Mouse (Mus musculus) lung, postnatal 0 days (tissue): ENCODE results near the gene Dlx1. TPM values are rescaled to one million over a fixed set of nuclear protein-coding genes. Genes with fewer than 3 reads are reported as not detected.

Source experiments
- ATAC-seq: fragments of 200-750 bp; cut with Nextera tagmentation; 2 replicates; pipeline ENCODE4 v1.8.0; 2017; ENCODE audit warnings: moderate library complexity
- DNase-seq: peaks from one replicate; pipeline ENCODE4 v3.0.0-alpha.2; 2016; ENCODE audit warnings: low spot score
- H3K27ac ChIP-seq: fragments of 300-500 bp; sonication (generic); 2 replicates; pipeline ENCODE4 v1.5.1; 2014; ENCODE audit warnings: antibody characterized with exemption, mild to moderate bottlenecking, low read length, mixed read lengths
- H3K27me3 ChIP-seq: fragments of 300-500 bp; sonication (generic); replicated peaks from 2 replicates; pipeline ENCODE4 v1.6.1; 2014; ENCODE audit warnings: low read length, mixed read lengths; ENCODE audit not compliant: insufficient read depth
- H3K36me3 ChIP-seq: fragments of 300-500 bp; sonication (generic); 2 replicates; pipeline ENCODE4 v1.6.1; 2014; ENCODE audit warnings: low read length, mixed read lengths; ENCODE audit not compliant: insufficient read depth
- H3K4me1 ChIP-seq: fragments of 300-500 bp; sonication (generic); 2 replicates; pipeline ENCODE4 v1.6.1; 2014; ENCODE audit warnings: antibody characterized with exemption, low read depth, low read length, mixed read lengths; ENCODE audit not compliant: insufficient read depth
- H3K4me2 ChIP-seq: fragments of 300-500 bp; sonication (generic); replicated peaks from 2 replicates; pipeline ENCODE4 v1.6.1; 2014; ENCODE audit warnings: low read depth, mild to moderate bottlenecking, low read length, moderate library complexity, mixed read lengths
- H3K4me3 ChIP-seq: fragments of 300-500 bp; sonication (generic); 2 replicates; pipeline ENCODE4 v1.5.1; 2014; ENCODE audit warnings: low read depth, low read length
- H3K9ac ChIP-seq: fragments of 300-500 bp; sonication (generic); replicated peaks from 2 replicates; pipeline ENCODE4 v1.6.1; 2014; ENCODE audit warnings: low read depth, mild to moderate bottlenecking
- H3K9me3 ChIP-seq: fragments of 300-500 bp; sonication (generic); 2 replicates; pipeline ENCODE4 v1.6.1; 2016; ENCODE audit warnings: low read length, mixed read lengths
- CTCF ChIP-seq: IDR thresholded peaks from 2 replicates; pipeline ENCODE4 v1.5.1; 2016; ENCODE audit warnings: antibody characterized with exemption, mild to moderate bottlenecking
- EP300 ChIP-seq: IDR thresholded peaks from 2 replicates; pipeline ENCODE4 v1.6.1; 2016; ENCODE audit warnings: antibody characterized with exemption, mild to moderate bottlenecking, control low read depth
- WGBS: fragments of 180-500 bp; shearing (Covaris S2); extraction: QIAGEN DNeasy Blood & Tissue Kit; methylation state at CpG from one replicate; pipeline ENCODE4 v1.1.7; 2014; 5-methylcytosine and 5-hydroxymethylcytosine counted together
- polyA plus RNA-seq: library from polyadenylated mRNA; unstranded; fragments of >200 nt; fragmentation: Nextera tagmentation; extraction: Ambion mirVana; gene quantifications from 2 replicates; pipeline ENCODE4 v1.2.1, GENCODE M21; 2015

Dlx1 gene
- polyA plus RNA-seq, 1 experiment from 2014 or later: not detected

GRCm38 (mm10) chr2:71493161-71493683 lies 34.7 kb upstream of the Dlx1 start:
- H3K4me1 ChIP-seq: no peaks in the 10 kb centered on the region
- H3K4me2 ChIP-seq: no peak overlapping the region
- H3K9ac ChIP-seq: no peak overlapping the region
- no peak overlapping the region for H3K27ac ChIP-seq
- TF ChIP-seq EP300 (no peak), CTCF (no peak)
- H3K9me3 ChIP-seq: no peaks in the 10 kb centered on the region
- 47% methylated on average over 12 of the region's 12 CpGs for WGBS
- H3K36me3 ChIP-seq: no peaks in the 10 kb centered on the region
- no peak overlapping the region for H3K4me3 ChIP-seq
- no peak for DNase-seq
- no peak for ATAC-seq
- no peaks in the 10 kb centered on the region for H3K27me3 ChIP-seq

GRCm38 (mm10) chr2:71494503-71494902 lies 33.4 kb upstream of the Dlx1 start:
- no peak overlapping the region for H3K9ac ChIP-seq
- H3K4me1 ChIP-seq: no peaks in the 10 kb centered on the region
- H3K9me3 ChIP-seq: no peaks in the 10 kb centered on the region
- DNase-seq (no peak), ATAC-seq (no peak)
- H3K36me3 ChIP-seq: no peaks in the 10 kb centered on the region
- no peak overlapping the region for H3K4me2 ChIP-seq
- H3K27ac ChIP-seq: no peak overlapping the region
- WGBS: 54% methylated on average over 10 of the region's 10 CpGs
- no peak overlapping the region for H3K4me3 ChIP-seq
- TF ChIP-seq EP300 (no peak), CTCF (no peak)
- no peaks in the 10 kb centered on the region for H3K27me3 ChIP-seq

GRCm38 (mm10) chr2:71494971-71495370 lies 32.9 kb upstream of the Dlx1 start:
- no peak overlapping the region for H3K27ac ChIP-seq
- no peak overlapping the region for H3K4me3 ChIP-seq
- no peak overlapping the region for H3K4me2 ChIP-seq
- H3K9ac ChIP-seq: no peak overlapping the region
- ATAC-seq (no peak), DNase-seq (no peak)
- H3K27me3 ChIP-seq: no peaks in the 10 kb centered on the region
- H3K9me3 ChIP-seq: no peaks in the 10 kb centered on the region
- WGBS: 28% methylated on average over 4 of the region's 4 CpGs
- H3K36me3 ChIP-seq: no peaks in the 10 kb centered on the region
- no peaks in the 10 kb centered on the region for H3K4me1 ChIP-seq
- no peak for TF ChIP-seq EP300

GRCm38 (mm10) chr2:71497175-71497574 lies 30.7 kb upstream of the Dlx1 start:
- Histone ChIP-seq H3K9ac (no peak overlapping the region), H3K4me2 (no peak overlapping the region), H3K27ac (no peak overlapping the region), H3K4me1 (no peaks in the 10 kb centered on the region), H3K27me3 (no peaks in the 10 kb centered on the region), H3K4me3 (no peak overlapping the region), H3K9me3 (no peaks in the 10 kb centered on the region), H3K36me3 (no peaks in the 10 kb centered on the region)
- no peak for DNase-seq
- TF ChIP-seq EP300: no peak
- no peak for TF ChIP-seq CTCF
- ATAC-seq: no peak
- WGBS: 53% methylated on average over 5 of the region's 5 CpGs

- peak; percentile 83 for DNase-seq
- H3K4me1 ChIP-seq: no peaks in the 10 kb centered on the region
- ATAC-seq: peak; percentile 56
Measured at GRCm38 (mm10) chr2:71499276-71500230, 28.4 kb upstream of the Dlx1 start.

GRCm38 (mm10) chr2:71504852-71505251 lies 23.1 kb upstream of the Dlx1 start:
- Histone ChIP-seq H3K9ac (no peak overlapping the region), H3K4me3 (no peak overlapping the region), H3K27me3 (no peaks in the 10 kb centered on the region), H3K36me3 (no peaks in the 10 kb centered on the region), H3K9me3 (no peaks in the 10 kb centered on the region), H3K4me2 (no peak overlapping the region), H3K4me1 (no peaks in the 10 kb centered on the region), H3K27ac (no peak overlapping the region)
- DNase-seq: peak; percentile 22
- TF ChIP-seq CTCF (no peak), EP300 (no peak)
- 42% methylated on average over 9 of the region's 9 CpGs for WGBS
- no peak for ATAC-seq

More at GRCm38 (mm10) chr2:71499276-71500230, 28.4 kb upstream of the Dlx1 start:
- TF ChIP-seq CTCF (no peak), EP300 (0 out of 2 replicates have a peak, but pooled peaks have one; percentile 14)
- no peak overlapping the region for H3K9ac ChIP-seq
- WGBS: 53% methylated on average over 16 of the region's 16 CpGs
- no peak overlapping the region for H3K4me3 ChIP-seq
- no peaks in the 10 kb centered on the region for H3K9me3 ChIP-seq
- H3K4me2 ChIP-seq: no peak overlapping the region
- no peak overlapping the region for H3K27ac ChIP-seq
- H3K27me3 ChIP-seq: no peaks in the 10 kb centered on the region
- H3K36me3 ChIP-seq: no peaks in the 10 kb centered on the region
